Mouse (Mus musculus): ENCODE results near the gene Sema3b. TPM values are rescaled to one million over a fixed set of nuclear protein-coding genes. Genes with fewer than 3 reads are reported as not detected.

Sema3b gene
- total RNA-seq, 2 experiments from 2014 or later, result 0.50 TPM; not detected in 1

DNA sequence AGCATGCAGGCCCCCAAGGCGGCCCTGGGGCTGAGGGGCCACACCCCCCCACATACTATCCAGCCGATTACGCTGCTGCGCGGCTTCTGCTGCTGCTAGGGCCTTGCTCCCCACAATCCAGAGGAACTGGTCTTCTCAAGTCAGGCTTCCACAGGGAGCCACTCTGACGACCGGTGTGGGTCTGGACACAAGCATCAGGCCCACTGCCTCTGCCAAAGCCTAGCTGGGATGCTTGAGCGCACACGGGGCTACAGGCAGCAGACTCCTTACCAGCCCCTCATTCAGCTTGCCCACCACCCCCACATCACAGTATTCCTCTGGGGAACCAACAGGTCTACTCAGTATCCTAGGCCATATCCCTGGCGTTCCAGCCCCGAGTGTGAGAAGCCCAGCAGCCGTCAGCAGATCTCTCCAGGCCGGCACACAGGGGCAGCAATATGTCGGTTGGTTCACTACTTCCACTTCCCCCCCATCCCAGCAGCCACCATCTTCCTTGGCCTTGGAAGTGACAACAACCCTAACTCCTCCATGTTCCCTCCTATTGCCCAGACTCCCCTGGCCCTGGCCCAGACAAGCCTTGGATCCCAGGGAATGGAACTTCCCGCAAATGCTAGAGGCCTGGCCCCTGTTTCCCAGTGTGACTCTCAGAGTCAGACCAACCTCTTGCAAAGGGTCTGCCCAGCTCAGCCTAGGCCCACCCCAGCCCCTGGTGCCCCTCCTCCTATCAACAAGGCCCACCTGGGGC, 24.8 kb upstream of the Sema3b start:
- ATAC-seq (replicated peaks; ENCODE audit: low FRiP score, low TSS enrichment, poor library complexity, severe bottlenecking), result peak; percentile 7; the same call in 1 of the 2 replicates

DNA sequence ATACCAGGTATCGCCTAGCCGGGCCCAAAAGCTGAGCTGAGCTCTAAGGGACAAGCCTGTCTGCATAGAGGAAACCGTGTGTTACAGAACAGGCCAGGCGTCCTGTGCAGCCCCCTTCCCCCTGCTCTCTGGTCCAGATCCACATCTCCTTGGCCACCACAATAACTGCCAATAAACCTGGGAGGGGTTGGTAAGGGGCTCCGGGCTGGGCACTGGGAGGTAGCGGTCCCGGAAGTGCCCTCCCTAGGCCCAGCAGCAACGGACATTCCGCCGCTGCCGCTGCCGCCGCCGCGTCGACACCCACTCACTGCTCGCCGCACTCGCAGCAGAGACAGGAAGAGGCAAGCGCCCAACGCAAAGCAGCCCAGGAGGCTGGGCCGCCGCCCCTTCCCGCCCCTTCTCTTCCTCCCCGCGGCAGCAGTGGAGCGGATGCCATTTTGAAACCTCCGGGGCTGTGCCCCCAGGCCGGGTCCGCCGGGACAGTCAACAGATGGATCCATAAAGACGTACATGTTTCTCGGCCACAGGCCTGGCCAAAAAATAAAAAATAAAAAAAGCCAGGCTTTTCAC, 24.1 kb upstream of the Sema3b start:
- ATAC-seq (replicated peaks; ENCODE audit: low FRiP score, low TSS enrichment, poor library complexity, severe bottlenecking), result peak; percentile 60

DNA sequence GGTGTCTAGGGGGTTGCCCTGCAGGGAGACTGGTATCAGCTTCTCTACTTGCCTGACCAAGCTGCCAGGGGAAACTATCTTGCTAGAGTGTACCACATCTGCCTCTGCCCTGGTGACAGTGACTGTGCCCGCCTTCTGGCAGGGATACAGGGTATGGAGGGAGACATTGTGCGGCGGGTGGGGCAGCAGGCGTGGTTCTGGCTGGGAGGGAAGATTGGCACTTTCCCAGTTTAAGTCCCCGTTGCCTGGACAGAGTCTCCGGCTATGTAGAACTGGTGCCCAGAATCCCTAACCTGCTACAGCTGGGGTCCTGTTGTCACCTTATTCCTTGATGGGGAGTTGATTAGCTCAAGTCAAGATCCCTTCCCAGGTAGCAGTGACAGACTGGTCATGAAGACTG, 23.4 kb upstream of the Sema3b start:
- peak; percentile 79 for ATAC-seq (replicated peaks; ENCODE audit: low FRiP score, low TSS enrichment, poor library complexity, severe bottlenecking)

DNA sequence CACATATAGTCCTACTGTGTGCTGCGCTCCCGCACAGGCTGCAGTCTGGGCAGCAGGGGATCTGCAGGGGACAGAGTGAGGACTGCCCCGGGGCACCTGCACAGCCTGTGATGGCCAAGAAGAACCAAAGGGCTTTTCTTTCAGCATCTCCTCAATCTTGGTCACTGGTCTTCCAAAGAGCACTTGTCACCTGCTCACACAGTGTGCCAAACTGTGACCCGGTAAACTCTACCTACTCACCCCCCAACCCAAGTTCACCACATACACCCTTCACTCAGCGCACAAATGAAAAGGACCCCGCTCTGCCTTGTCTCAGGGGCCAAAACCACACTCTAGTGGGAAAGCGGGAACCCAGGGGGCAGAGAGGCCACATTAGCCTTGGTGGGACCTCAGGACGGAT, 22.8 kb upstream of the Sema3b start:
- ATAC-seq (replicated peaks; ENCODE audit: low FRiP score, low TSS enrichment, poor library complexity, severe bottlenecking), result no peak

DNA sequence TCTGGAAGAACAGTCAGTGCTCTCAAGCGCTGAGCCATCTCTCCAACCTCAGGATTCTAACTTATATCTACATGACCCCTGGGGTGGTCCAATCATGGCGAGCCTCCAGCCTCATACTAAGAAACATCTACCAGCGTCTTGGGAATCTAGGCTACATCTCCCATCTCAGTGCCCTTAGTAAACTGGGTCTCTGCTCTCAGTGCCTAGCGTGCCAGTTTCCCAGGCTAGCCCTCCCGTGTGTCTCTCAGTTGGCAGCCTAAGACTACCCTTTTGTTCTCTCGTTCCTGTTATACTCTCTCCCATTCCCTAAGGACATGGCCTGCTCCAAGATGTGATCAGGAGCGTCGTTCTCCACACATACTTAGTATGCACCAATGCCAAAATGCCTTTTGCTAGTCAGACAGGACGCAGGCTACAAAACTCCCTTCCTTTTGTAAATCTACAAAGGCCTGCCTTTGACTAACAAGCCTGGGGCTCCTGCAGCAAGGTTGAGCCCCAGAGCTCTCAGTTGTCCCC, 22.3 kb upstream of the Sema3b start:
- ATAC-seq (replicated peaks; ENCODE audit: low FRiP score, low TSS enrichment, poor library complexity, severe bottlenecking), result no peak

DNA sequence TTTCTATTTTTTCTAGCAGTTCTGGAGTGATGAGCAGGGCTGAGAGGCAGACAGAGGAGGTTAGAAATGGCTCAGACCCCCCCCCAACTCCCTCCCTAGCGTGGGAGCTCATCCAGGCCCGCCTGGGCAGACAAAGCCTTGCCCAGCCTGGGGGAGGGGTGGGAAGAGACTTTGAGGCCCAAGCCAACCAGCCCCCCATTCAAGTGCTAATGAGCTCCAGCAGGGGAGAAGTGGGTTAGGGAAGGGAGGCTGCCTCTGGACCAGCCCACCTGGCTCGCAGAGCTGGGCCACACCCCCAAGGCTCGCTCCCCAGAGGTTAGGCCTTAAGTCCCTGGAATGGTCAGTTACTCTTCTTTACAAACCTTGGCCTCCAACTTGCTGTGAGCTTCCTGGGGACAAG, 21.5 kb upstream of the Sema3b start:
- no peak for ATAC-seq (replicated peaks; ENCODE audit: low FRiP score, low TSS enrichment, poor library complexity, severe bottlenecking)

DNA sequence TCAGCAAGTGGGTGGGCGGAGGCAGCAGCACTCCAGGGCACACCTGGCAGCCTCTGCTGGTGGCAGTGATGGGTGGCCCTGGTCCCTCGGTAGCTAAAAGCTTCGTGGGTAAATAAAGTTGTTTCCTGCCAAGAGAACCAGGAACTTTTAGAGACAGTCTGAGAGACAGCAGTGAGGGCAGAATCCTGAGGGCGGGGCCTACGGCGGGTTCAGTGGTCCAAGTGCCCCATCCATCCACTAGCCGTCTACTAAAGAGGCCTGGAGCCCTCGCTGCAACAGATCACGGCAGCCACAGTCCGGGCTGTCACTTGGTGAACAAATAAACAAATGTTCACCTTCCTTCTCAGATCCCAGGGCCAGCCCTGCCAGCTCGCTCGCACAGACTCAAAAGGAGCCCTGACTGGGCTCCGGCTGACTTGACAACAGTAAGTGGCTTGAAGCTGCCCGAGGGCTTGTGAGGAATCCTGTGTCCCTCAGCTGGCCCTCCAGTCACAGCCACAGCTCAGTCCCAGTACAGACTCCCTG, 20.9 kb upstream of the Sema3b start:
- no peak for ATAC-seq (replicated peaks; ENCODE audit: low FRiP score, low TSS enrichment, poor library complexity, severe bottlenecking)

DNA sequence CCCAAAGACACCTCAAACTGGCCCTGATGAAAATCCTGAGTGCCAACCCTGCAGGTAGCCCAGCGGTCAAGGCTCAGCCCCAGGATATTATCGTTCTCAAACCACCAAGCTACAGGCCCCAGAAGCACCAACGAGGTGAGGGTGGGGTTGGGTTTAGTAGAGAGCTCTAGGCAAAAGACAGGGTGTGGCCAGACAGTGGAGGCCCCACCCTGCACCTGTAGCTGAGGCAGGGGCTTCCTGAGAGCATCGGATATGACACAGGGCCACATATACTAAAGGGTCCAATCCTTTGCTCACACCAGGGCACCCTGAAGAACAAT, 20.3 kb upstream of the Sema3b start:
- ATAC-seq (replicated peaks; ENCODE audit: low FRiP score, low TSS enrichment, poor library complexity, severe bottlenecking), result no peak

DNA sequence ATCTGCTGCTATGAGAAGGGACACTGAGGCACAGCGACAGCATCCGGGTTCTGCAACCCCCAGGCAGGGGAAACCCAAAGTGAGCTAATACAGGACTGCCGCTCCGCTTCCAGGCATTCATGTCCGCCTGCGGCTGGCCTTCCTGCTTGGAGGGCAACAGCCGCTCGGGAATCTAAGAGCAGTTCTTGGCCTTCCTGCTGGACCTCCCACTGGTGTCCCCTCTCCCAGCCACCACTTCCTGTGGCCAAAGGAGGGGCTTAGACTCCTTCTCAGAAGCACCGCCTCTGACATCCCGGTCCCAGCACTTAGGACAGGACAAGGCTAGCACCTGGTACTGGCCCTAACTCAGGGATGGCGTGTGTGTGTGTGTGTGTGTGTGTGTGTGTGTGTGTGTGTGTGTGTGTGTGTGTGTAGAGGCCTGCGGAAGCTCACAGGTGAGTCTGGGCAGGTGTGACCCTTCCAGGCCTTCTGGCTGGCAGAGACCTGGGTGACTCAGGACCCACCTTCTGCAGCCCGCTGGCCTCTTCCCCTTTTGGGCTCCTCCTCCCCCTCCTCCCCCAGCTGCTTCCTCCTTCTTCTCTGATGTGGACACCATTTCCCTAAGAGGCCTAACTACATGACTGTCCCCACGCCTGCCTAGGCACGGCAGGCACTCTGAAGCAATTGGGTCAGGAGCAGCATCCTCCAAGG, 19.8 kb upstream of the Sema3b start:
- no peak for ATAC-seq (replicated peaks; ENCODE audit: low FRiP score, low TSS enrichment, poor library complexity, severe bottlenecking)

DNA sequence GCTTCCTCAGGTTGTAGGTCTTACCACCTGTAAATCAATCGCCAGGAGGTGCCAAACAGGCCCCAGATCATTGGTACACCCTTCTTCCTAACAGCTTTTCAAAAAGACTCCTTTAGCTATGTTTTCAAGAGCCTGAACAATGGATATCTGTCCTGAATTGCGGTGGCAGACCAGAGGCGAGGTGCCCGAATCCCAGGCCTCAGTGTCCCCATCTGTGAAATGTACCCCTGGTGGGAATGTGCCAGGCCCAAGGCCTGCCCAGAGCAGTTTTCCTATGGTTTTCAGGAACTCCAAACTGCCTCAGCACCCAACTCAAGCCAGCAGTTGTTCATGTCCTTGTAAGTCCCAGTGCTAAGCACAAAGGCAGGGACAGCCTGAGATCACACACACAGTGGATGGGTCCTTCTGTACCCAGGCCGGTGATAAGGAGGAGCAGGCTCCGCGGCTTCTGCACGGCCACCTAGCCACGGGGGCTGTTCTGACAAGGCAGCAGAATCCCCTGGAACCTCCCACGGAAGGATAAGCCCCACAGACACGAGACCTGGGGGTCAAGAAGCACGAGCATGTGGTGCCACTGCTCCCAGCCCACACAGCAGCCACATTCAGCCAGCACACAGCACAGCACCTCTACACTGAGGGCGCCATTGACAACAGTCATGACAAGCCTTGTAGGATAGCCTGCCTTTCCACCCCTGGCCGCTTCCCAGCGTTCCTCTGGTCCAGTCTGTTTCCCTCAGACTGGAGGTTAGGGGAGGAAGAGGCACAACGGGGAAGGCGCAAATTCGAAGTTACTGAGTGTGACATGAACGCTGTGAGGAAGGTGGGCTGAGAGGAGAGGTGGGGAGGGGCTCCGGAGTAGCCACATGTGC, 18.6 kb upstream of the Sema3b start:
- no peak for ATAC-seq (replicated peaks; ENCODE audit: low FRiP score, low TSS enrichment, poor library complexity, severe bottlenecking)

DNA sequence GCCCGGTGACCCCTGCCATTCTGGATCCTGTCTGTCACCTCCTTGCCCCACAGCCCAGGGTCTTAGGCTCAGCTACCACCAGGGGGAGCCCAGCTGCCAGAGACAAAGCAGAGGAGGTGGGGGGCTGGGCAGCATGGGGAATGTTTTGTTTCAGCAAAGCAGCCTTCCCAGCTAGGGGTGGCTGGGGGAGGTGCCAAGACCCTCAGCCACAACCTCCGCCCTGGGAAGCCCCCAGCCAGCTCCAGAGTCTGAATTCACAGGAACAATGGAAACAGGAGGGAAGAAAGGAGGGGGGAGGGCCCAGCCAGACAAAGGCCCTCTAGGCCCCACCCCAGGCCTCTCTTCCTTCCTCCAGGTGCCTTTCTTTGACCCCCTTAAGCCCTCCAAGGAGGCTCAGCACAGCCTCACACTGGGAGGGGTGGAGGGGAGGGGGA, 17.8 kb upstream of the Sema3b start:
- ATAC-seq (replicated peaks; ENCODE audit: low FRiP score, low TSS enrichment, poor library complexity, severe bottlenecking), result peak; percentile 64

DNA sequence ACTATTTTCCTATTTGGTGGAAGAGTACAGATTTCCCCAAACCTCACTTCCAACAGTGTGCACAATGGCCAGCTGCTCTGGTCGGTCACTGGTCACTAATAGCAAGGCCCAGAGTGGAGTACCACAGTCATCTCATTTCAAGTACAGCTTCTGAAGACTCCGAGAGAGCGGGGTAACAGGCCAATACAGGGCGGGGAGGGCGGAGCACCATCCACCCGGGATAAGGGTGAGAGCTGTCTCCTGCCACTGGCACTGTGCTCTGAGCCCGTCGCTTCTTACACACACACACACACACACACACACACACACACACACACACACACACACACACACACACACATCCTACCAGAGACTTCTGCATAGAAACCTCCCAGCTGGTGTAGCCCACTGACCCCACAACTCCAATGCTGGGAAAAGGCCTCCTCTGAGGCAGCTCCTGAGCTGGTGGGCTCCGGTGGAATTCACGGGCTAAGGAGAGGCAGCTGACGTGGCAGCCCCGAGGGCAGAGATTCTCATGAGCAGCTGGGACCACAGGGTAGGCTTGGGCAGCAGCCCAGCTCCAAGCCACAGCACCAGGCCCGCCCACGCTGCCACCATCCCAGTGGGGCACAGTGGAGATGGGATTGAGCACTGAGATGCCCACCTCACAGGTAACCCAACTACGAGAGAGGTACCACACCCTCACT, 17.3 kb upstream of the Sema3b start:
- ATAC-seq (replicated peaks; ENCODE audit: low FRiP score, low TSS enrichment, poor library complexity, severe bottlenecking), result peak; percentile 38

DNA sequence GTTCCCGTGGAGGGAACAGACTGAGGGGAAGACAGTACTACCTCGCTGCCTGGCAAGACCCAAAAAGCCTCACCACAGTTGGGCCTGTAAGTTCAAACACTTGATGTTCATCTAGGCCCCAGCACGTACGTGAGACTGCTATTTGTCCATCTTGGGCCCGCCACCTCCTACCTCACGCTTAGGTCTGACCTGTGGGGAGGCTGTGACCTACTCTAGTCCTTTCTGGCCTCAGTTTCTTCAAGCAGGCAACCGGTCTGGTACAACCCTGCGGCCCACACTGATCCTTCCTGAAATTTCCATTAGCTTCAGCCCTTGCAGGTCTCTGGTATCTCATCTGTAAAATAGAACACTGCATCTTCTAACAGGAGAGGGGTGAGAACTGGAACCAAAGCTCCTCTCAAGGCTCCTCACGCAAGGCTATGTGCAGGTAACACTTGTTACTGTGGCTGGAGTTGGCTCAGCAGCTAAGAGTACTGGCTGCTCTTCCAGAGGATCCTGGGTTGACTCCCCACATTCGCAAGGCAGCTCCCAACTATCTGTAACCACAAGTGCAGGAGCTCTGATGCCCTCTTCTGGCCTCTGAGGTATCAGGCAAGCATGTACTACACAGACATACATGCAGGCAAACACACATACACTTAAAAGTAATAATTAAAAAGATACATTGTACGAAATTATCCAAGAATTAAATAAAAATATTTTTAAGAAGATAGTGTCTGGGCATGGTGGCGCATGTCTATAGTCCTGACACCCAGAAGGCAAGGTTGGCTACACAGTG, 16.5 kb upstream of the Sema3b start:
- ATAC-seq (replicated peaks; ENCODE audit: low FRiP score, low TSS enrichment, poor library complexity, severe bottlenecking), result no peak

DNA sequence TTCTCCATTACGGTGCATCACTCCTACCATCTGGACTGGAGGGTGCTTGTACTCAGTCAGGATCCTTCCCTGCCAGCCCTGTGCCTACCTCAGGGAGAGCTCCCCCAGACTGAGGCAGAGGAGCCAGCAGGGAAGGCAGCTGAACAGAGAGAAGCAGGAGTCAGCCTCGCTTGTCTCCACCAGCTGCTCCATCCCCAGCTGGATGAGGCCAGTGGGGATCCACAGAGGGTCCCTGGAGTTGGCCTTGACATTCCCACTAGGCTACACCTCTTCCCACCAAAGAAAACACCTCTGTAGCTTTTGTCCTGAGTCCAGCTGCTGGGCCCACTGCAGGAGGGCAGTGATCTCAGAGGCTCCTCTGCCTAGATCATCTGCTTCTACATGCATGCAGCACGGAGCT, 15.9 kb upstream of the Sema3b start:
- ATAC-seq (replicated peaks; ENCODE audit: low FRiP score, low TSS enrichment, poor library complexity, severe bottlenecking), result no peak

DNA sequence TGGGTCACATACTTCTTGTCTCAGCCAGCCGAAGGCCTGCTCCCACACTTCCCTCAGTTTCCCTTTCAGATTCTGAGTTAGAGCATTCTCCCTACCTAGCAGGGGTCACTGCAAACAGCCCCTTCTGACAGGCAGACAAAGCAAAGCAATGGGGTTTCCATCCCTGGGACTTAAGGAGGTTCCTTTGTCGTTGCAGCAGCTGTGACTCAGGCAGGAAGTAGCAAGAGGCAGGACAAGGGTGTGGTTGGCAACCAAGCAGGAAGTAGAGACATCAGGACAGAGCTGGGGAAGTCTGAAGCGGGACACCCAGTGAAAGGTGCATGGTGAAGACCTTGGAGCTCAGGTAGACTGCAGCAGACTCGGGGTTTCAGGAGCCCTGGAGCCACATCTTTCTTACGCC, 15.5 kb upstream of the Sema3b start:
- ATAC-seq (replicated peaks; ENCODE audit: low FRiP score, low TSS enrichment, poor library complexity, severe bottlenecking), result no peak

DNA sequence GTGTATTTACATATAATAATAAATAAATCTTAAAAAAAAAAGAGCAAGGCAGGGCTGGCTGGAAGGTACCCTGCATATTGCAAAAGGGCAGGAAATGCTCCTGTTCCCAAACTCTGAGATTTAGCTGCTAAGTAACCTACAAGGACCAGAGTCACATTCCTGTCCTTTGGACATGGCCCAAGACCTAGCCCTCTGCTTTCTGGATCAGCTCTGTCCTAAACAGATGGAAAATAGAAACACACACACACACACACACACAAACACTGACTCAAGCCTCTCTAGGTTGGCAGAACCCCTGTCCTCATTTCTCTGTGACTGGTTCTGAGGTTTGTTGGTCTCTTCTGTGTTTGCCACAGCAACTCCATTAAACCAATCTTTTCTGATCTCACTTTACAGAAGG, 11.9 kb upstream of the Sema3b start:
- ATAC-seq (replicated peaks; ENCODE audit: low FRiP score, low TSS enrichment, poor library complexity, severe bottlenecking), result no peak

DNA sequence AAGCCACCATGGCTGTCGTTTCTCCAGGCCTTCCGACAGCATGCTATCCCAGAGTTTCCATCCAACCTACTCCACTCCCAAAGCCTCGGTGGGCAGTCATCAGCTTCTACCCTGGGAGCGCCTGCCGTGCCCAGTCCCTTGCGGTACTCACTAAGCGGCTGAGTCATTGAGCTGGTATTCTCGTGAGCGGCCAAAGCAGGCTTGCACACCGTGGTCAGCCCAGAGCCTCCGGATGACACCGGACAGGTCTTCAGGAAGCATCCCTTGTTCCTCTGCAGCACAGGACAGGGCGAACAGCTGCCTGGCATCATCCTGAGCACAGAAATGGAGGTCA, 10.5 kb upstream of the Sema3b start:
- no peak for ATAC-seq (replicated peaks; ENCODE audit: low FRiP score, low TSS enrichment, poor library complexity, severe bottlenecking)

DNA sequence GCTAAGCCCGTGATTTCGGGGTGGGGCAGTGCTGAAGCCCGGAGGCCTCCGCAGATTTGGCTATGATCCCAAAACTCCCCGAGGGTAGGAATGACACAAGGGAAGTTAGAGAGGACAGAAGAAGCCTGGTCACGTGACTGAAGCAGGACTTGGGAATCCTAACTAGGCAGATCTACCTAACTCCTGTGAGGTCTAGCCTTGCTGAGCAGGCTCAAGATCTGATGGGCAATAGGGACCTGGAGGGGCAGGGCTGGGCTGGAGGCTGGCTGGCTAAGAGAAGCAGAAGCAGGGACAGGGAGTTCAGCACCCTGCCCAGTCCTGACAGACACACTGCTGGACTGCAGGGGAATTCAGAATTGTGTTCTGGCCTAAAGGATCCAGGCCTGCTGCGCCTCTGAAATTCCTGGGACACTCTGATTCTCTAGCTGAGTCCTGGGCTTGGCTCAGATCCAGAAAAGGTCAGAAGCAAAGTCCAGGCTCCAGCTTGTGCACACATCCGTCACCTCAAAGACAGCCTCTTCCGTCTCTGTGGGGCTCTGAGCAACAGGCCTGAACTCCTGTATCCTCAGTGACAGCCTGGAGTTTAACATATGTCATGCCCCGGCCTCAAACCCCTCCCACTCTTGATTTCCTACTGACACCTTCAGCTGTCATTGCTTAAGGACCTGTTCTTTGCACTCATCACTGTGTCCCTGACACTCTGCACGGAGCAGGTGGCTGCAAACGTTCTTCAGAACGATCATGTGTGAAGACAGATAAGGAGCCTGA, 9.9 kb upstream of the Sema3b start:
- peak; percentile 58 for ATAC-seq (replicated peaks; ENCODE audit: low FRiP score, low TSS enrichment, poor library complexity, severe bottlenecking)
